In genomic region chr7:127799738-127800137, GRCm38 (mm10) we compare ENCODE assay signal across 12 mouse cellular contexts. TPM values are rescaled to one million over a fixed set of nuclear protein-coding genes. Genes with fewer than 3 reads are reported as not detected.
A peak's percentile ranks its signal among the peaks of the same experiment; 100 is the strongest.
DNase-seq lines count a peak whose midpoint lies in the region; ATAC-seq and TF ChIP-seq lines count a peak whose summit lies in the region.
"Had no signal": no experiment of that assay in that cellular context is flagged by ENCODE, and none has a peak within 500 bp of the region (broad histone marks: within the 10 kb centered on the region; RNA-seq: fewer than 3 reads in every experiment).

No protein-coding gene starts in this region.

- TF ChIP-seq CTCF in intestine, postnatal 0 days (IDR thresholded peaks at IDR 0.05; ENCODE audit: low read depth): no peak

- H3K9ac ChIP-seq in intestine, embryonic 15.5 days: peak overlapping the region; percentile 17; the same call in 1 of the 2 replicates
- H3K9ac ChIP-seq in intestine, postnatal 0 days (ENCODE audit: low read depth, low read length): no peak overlapping the region
- no peak overlapping the region for H3K9ac ChIP-seq in midbrain, embryonic 12.5 days (replicated peaks)
- no peak overlapping the region for H3K9ac ChIP-seq in limb, embryonic 15.5 days
- H3K9ac ChIP-seq: embryonic facial prominence, embryonic 15.5 days had no signal

- no peaks in the 10 kb centered on the region for H3K27me3 ChIP-seq in intestine, embryonic 15.5 days (replicated peaks)
- H3K27me3 ChIP-seq in intestine, postnatal 0 days (replicated peaks; ENCODE audit: control insufficient read depth, insufficient read depth, low read length): no peaks in the 10 kb centered on the region
- no peaks in the 10 kb centered on the region for H3K27me3 ChIP-seq in midbrain, embryonic 12.5 days
- no peaks in the 10 kb centered on the region for H3K27me3 ChIP-seq in midbrain, embryonic 10.5 days (ENCODE audit: low read depth, poor library complexity, severe bottlenecking)
- no peaks in the 10 kb centered on the region for H3K27me3 ChIP-seq in limb, embryonic 15.5 days
- H3K27me3 ChIP-seq: embryonic facial prominence, embryonic 15.5 days had no signal

- no peak overlapping the region for H3K4me3 ChIP-seq in intestine, embryonic 15.5 days (replicated peaks)
- H3K4me3 ChIP-seq in intestine, postnatal 0 days (ENCODE audit: low read depth, low read length): no peak overlapping the region
- H3K4me3 ChIP-seq in midbrain, embryonic 12.5 days: no peak overlapping the region
- H3K4me3 ChIP-seq in midbrain, embryonic 10.5 days: no peak overlapping the region
- no peak overlapping the region for H3K4me3 ChIP-seq in limb, embryonic 15.5 days

- no peak for ATAC-seq in intestine, embryonic 15.5 days
- ATAC-seq in intestine, postnatal 0 days: no peak
- ATAC-seq in midbrain, embryonic 12.5 days (ENCODE audit: low FRiP score, low read depth): 0 out of 2 replicates have a peak, but pooled peaks have one; percentile 48
- ATAC-seq in limb, embryonic 15.5 days (ENCODE audit: insufficient number of reproducible peaks, low FRiP score, low TSS enrichment, low read depth): no peak

- H3K27ac ChIP-seq in intestine, embryonic 15.5 days: no peak overlapping the region
- no peak overlapping the region for H3K27ac ChIP-seq in intestine, postnatal 0 days (ENCODE audit: low read depth, low read length)
- H3K27ac ChIP-seq in midbrain, embryonic 12.5 days (replicated peaks): no peak overlapping the region
- no peak overlapping the region for H3K27ac ChIP-seq in midbrain, embryonic 10.5 days (replicated peaks)
- peak overlapping the region; percentile 67 for H3K27ac ChIP-seq in limb, embryonic 15.5 days

- peak; percentile 41 to 57 for DNase-seq in cerebellum, postnatal 10 days
- no peak for DNase-seq in cerebellum, adult 11 months
- no peak for DNase-seq in midbrain, embryonic 10.5 days (ENCODE audit: low spot score)
- DNase-seq in ovary, adult 18-20 months (ENCODE audit: low spot score): no peak

- peaks cover 51% of the 10 kb centered on the region for H3K36me3 ChIP-seq in intestine, embryonic 15.5 days
- peaks cover 65% of the 10 kb centered on the region for H3K36me3 ChIP-seq in intestine, postnatal 0 days (ENCODE audit: control insufficient read depth, insufficient read depth)
- peaks cover 60% of the 10 kb centered on the region for H3K36me3 ChIP-seq in midbrain, embryonic 12.5 days
- H3K36me3 ChIP-seq in midbrain, embryonic 10.5 days: peaks cover 86% of the 10 kb centered on the region
- peaks cover 82% of the 10 kb centered on the region for H3K36me3 ChIP-seq in limb, embryonic 15.5 days

- WGBS in intestine, embryonic 15.5 days: 89% methylated on average over 1 of the region's 1 CpGs
- WGBS in intestine, postnatal 0 days: 86% methylated on average over 1 of the region's 1 CpGs
- WGBS in midbrain, embryonic 12.5 days: 95% methylated on average over 1 of the region's 1 CpGs
- WGBS in midbrain, embryonic 10.5 days: 100% methylated on average over 1 of the region's 1 CpGs
- WGBS in limb, embryonic 15.5 days: 88% methylated on average over 1 of the region's 1 CpGs

- no peak overlapping the region for H3K4me2 ChIP-seq in intestine, embryonic 15.5 days (replicated peaks)
- H3K4me2 ChIP-seq in intestine, postnatal 0 days (replicated peaks; ENCODE audit: low read depth): no peak overlapping the region
- H3K4me2 ChIP-seq in midbrain, embryonic 12.5 days (replicated peaks): no peak overlapping the region
- no peak overlapping the region for H3K4me2 ChIP-seq in limb, embryonic 15.5 days

- no peaks in the 10 kb centered on the region for H3K9me3 ChIP-seq in intestine, embryonic 15.5 days
- no peaks in the 10 kb centered on the region for H3K9me3 ChIP-seq in intestine, postnatal 0 days (ENCODE audit: control insufficient read depth)
- H3K9me3 ChIP-seq in midbrain, embryonic 12.5 days: no peaks in the 10 kb centered on the region
- no peaks in the 10 kb centered on the region for H3K9me3 ChIP-seq in midbrain, embryonic 10.5 days (replicated peaks)
- H3K9me3 ChIP-seq in limb, embryonic 15.5 days: no peaks in the 10 kb centered on the region
- H3K9me3 ChIP-seq: embryonic facial prominence, embryonic 15.5 days had no signal

- peaks cover 10% of the 10 kb centered on the region; the same call in 1 of the 2 replicates for H3K4me1 ChIP-seq in intestine, embryonic 15.5 days (replicated peaks)
- 0 out of 2 replicates have a peak, but pooled peaks cover 3% of the 10 kb centered on the region for H3K4me1 ChIP-seq in intestine, postnatal 0 days (replicated peaks; ENCODE audit: control insufficient read depth, insufficient read depth, low read length)
- H3K4me1 ChIP-seq in midbrain, embryonic 12.5 days: 0 out of 2 replicates have a peak, but pooled peaks cover 5% of the 10 kb centered on the region
- H3K4me1 ChIP-seq in midbrain, embryonic 10.5 days: peaks cover 8% of the 10 kb centered on the region
- peaks cover 19% of the 10 kb centered on the region for H3K4me1 ChIP-seq in limb, embryonic 15.5 days

RNA-seq across cellular contexts. Expression of gene Hsd3b7, which starts 0.7 kb away (rescaled TPM):
- polyA plus RNA-seq in intestine, embryonic 15.5 days (2015; fragmentation: Nextera tagmentation; extraction: Ambion mirVana): 28.0 and 31.2 TPM in 2 replicates
- polyA plus RNA-seq in intestine, postnatal 0 days (2015; fragmentation: Nextera tagmentation; extraction: Ambion mirVana): 35.2 and 37.3 TPM in 2 replicates
- 8.1 and 8.3 TPM in 2 replicates for polyA plus RNA-seq in midbrain, embryonic 12.5 days (2016; fragmentation: Nextera tagmentation; extraction: Ambion mirVana)
- polyA plus RNA-seq in midbrain, embryonic 10.5 days (2016; fragmentation: Nextera tagmentation; extraction: Ambion mirVana): 5.0 and 7.2 TPM in 2 replicates
- 18.7 and 23.8 TPM in 2 replicates for polyA plus RNA-seq in limb, embryonic 15.5 days (2015; fragmentation: Nextera tagmentation; extraction: Ambion mirVana)

RNA-seq across cellular contexts. Expression of gene Gm49388, which starts 14.3 kb away (rescaled TPM):
- not detected in 2 replicates for polyA plus RNA-seq in intestine, embryonic 15.5 days (2015; fragmentation: Nextera tagmentation; extraction: Ambion mirVana)
- not detected in 2 replicates for polyA plus RNA-seq in intestine, postnatal 0 days (2015; fragmentation: Nextera tagmentation; extraction: Ambion mirVana)
- not detected in 2 replicates for polyA plus RNA-seq in midbrain, embryonic 12.5 days (2016; fragmentation: Nextera tagmentation; extraction: Ambion mirVana)
- polyA plus RNA-seq in midbrain, embryonic 10.5 days (2016; fragmentation: Nextera tagmentation; extraction: Ambion mirVana): 0.35 TPM in 1 of 2 replicates, not detected in the other
- polyA plus RNA-seq in limb, embryonic 15.5 days (2015; fragmentation: Nextera tagmentation; extraction: Ambion mirVana): not detected in 2 replicates
- polyA plus RNA-seq: embryonic facial prominence, embryonic 15.5 days; forebrain, embryonic 16.5 days; heart, adult 2 months; liver, embryonic 16.5 days had no signal

RNA-seq across cellular contexts. Expression of gene Setd1a, which starts 23.3 kb away (rescaled TPM):
- 15.2 and 17.4 TPM in 2 replicates for polyA plus RNA-seq in intestine, embryonic 15.5 days (2015; fragmentation: Nextera tagmentation; extraction: Ambion mirVana)
- 9.7 and 9.9 TPM in 2 replicates for polyA plus RNA-seq in intestine, postnatal 0 days (2015; fragmentation: Nextera tagmentation; extraction: Ambion mirVana)
- 22.9 and 23.7 TPM in 2 replicates for polyA plus RNA-seq in midbrain, embryonic 12.5 days (2016; fragmentation: Nextera tagmentation; extraction: Ambion mirVana)
- 13.4 and 14.7 TPM in 2 replicates for polyA plus RNA-seq in midbrain, embryonic 10.5 days (2016; fragmentation: Nextera tagmentation; extraction: Ambion mirVana)
- polyA plus RNA-seq in limb, embryonic 15.5 days (2015; fragmentation: Nextera tagmentation; extraction: Ambion mirVana): 18.6 and 21.7 TPM in 2 replicates

RNA-seq across cellular contexts. Expression of gene Stx4a, which starts 24.4 kb away (rescaled TPM):
- 40.6 and 40.7 TPM in 2 replicates for polyA plus RNA-seq in intestine, embryonic 15.5 days (2015; fragmentation: Nextera tagmentation; extraction: Ambion mirVana)
- polyA plus RNA-seq in intestine, postnatal 0 days (2015; fragmentation: Nextera tagmentation; extraction: Ambion mirVana): 38.9 and 46.6 TPM in 2 replicates
- polyA plus RNA-seq in midbrain, embryonic 12.5 days (2016; fragmentation: Nextera tagmentation; extraction: Ambion mirVana): 20.1 and 21.5 TPM in 2 replicates
- 19.5 and 21.6 TPM in 2 replicates for polyA plus RNA-seq in midbrain, embryonic 10.5 days (2016; fragmentation: Nextera tagmentation; extraction: Ambion mirVana)
- polyA plus RNA-seq in limb, embryonic 15.5 days (2015; fragmentation: Nextera tagmentation; extraction: Ambion mirVana): 72.5 and 79.5 TPM in 2 replicates

RNA-seq across cellular contexts. Expression of gene Stx1b, which starts 24.6 kb away (rescaled TPM):
- 3.2 and 3.4 TPM in 2 replicates for polyA plus RNA-seq in intestine, embryonic 15.5 days (2015; fragmentation: Nextera tagmentation; extraction: Ambion mirVana)
- 0.74 and 1.1 TPM in 2 replicates for polyA plus RNA-seq in intestine, postnatal 0 days (2015; fragmentation: Nextera tagmentation; extraction: Ambion mirVana)
- polyA plus RNA-seq in midbrain, embryonic 12.5 days (2016; fragmentation: Nextera tagmentation; extraction: Ambion mirVana): 16.3 and 19.9 TPM in 2 replicates
- 5.4 and 9.7 TPM in 2 replicates for polyA plus RNA-seq in midbrain, embryonic 10.5 days (2016; fragmentation: Nextera tagmentation; extraction: Ambion mirVana)
- 3.6 and 3.8 TPM in 2 replicates for polyA plus RNA-seq in limb, embryonic 15.5 days (2015; fragmentation: Nextera tagmentation; extraction: Ambion mirVana)

Comparison
In these comparisons a context has a peak if more than half of its experiments do, and no peak if none do; other contexts are left out.
1. DNase-seq: peak in cerebellum, postnatal 10 days (2 of 2); none in cerebellum, adult 11 months (single experiment), midbrain, embryonic 10.5 days (single experiment) and ovary, adult 18-20 months (single experiment).